Mouse (Mus musculus) adipocyte (in vitro differentiated cells): ENCODE measurements around the gene Gm21985.
"Not testable (repeated sequence)": the region's sequence is repeated elsewhere in the genome, so short reads cannot be mapped to it uniquely, and the experiment has no call there.

Source experiments
- DNase-seq: peaks from one replicate; pipeline ENCODE4 v3.0.0-alpha.2; 2016; ENCODE audit warnings: low spot score

Gene Gm21985

GRCm38 (mm10) chr2:112265448-112266241, 469 bp upstream of the Gm21985 start, which contains the start of gene Slc12a6:
Gene Slc12a6, plus strand, starts transcription at chr2:112265825.
- peak; percentile 88 for DNase-seq

DNA sequence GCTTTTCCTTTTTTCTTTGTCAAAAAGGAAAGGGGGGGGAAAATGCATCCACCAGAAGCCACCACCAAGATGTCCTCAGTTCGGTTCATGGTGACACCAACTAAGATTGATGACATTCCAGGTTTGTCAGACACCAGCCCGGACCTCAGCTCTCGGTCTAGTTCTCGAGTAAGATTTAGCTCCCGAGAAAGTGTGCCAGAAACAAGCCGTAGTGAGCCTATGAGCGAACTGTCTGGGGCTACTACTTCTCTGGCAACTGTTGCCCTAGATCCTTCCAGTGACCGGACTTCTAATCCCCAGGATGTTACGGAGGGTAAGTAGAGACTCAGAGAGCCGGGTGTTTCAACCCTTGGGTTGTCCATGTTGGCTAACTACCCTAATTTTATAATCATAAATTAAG, 666 bp downstream of the Gm21985 start:
- DNase-seq: peak; percentile 26

DNA sequence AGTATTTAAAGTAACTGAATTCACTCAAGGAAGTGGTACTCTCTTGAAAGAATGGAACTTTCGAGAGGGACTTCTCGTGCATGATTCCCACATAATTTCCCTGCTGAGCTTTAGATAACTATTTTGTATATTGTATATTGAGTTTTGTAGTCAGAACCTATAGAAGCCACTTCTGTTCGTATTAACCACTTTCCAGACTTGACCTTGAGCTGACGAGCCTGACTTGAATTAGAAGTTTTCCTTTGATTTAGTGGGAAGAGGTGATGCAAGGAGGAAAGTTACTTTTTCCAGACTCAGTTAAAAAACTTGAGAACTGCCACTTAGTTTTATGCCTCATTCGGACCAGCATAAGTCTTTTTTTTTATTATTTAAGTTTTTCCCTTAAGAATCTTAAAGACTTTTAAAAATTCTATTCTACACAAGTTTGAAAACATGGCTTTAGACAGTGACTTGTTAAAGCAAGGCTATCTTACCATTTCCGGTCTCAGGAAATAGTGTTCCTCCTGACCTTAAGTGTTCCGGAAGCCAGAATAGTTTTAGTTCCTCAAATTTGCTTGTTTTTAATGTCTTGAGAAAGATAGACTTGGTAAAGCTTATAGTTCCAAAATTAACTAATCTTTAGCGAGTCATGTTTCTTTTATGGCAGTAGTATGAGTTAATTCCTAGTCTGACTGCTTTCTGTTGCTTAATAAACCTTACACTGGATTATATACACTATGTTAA, 1.6 kb downstream of the Gm21985 start:
- no peak for DNase-seq

GRCm38 (mm10) chr2:112270011-112270410, 3.9 kb downstream of the Gm21985 start:
- no peak for DNase-seq

GRCm38 (mm10) chr2:112272909-112273308, 6.8 kb downstream of the Gm21985 start:
- DNase-seq: no peak

- no peak for DNase-seq
Observed at GRCm38 (mm10) chr2:112273474-112273873, 7.4 kb downstream of the Gm21985 start.

DNA sequence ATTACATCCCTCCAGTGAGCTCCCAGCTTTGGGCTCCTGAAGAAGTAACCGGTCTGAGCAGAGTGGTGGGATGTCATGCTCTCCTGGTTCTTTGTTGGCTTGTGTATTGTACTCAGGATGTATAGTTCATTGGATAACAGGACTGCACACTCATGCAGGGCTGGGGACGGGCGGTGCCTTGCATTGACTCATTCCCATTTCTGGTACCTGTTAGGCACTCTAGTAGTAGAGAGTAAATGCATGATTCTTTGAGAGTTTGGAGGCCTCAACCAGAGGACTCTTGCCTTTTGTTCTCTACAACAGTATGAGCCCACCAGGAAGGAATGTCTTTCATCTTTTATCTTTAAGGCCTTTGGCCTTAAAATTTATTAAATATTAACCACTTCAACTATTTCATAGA, 10.8 kb downstream of the Gm21985 start:
- DNase-seq: no peak

- no peak for DNase-seq
Observed at GRCm38 (mm10) chr2:112282846-112283245, 16.7 kb downstream of the Gm21985 start.

- DNase-seq: no peak
Observed at GRCm38 (mm10) chr2:112284363-112285030, 18.4 kb downstream of the Gm21985 start.

GRCm38 (mm10) chr2:112285031-112285390, 18.9 kb downstream of the Gm21985 start:
- DNase-seq: no peak

GRCm38 (mm10) chr2:112286062-112286461, 19.9 kb downstream of the Gm21985 start:
- DNase-seq: not testable (repeated sequence)

DNA sequence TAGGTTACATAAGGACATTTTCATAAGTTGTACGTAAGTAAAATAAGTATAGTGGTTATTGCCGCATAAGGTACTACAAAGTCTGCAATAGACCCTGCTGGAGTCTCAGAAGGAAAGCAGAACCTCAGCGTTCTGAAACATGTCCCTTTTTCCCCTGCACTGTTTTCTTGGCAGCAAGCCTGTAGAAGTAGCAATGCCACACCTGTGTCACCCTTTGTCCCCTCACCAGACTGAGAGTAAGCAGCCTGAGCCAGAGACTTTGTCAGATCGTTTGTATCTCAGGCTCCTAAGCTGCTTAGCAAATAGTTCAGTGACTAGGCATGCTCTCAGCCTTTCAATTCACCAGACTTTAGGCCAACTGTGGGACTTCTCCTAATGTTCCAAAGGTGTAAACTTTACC, 20.9 kb downstream of the Gm21985 start:
- DNase-seq: no peak

- no peak for DNase-seq
Observed at GRCm38 (mm10) chr2:112289507-112289906, 23.4 kb downstream of the Gm21985 start.

GRCm38 (mm10) chr2:112292823-112293222, 26.7 kb downstream of the Gm21985 start:
- no peak for DNase-seq

DNA sequence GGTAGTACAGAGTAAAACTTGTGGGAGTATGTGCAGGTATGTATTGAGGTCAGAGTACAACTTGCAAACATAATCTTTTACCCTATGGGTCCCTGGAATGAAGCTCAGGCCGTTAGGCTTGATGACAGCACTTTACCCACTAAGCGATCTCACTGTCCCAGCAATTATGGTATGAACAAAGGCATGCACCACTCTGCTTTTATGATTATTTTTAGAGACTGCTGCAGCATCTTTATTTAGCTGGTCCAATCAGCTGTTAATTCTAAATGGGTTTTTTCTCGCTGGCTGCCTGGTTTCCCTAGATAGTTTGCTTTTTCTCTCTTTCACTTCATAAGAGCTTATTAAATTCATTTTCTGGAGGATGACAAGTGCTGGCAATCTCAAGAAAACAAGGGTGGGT, 30.1 kb downstream of the Gm21985 start:
- no peak for DNase-seq

DNA sequence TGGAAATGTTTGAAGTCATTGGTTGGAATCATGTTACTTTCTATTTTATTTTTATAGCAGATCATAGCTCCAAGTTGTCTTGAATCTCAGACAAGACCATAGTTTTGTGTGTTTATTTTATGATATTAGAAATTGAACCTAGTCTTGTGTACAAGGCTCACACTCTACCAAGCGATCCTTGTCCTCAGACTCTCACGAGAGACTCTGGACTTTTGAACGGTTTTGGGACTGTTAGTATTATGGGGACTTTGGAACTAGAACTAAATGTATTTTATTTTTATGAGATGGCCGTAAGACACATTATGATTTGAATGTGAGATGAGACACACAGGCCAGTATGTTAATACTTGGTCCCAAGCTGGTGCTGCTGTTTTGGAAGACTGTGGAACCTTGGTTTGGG, 32.1 kb downstream of the Gm21985 start:
- DNase-seq: no peak

DNA sequence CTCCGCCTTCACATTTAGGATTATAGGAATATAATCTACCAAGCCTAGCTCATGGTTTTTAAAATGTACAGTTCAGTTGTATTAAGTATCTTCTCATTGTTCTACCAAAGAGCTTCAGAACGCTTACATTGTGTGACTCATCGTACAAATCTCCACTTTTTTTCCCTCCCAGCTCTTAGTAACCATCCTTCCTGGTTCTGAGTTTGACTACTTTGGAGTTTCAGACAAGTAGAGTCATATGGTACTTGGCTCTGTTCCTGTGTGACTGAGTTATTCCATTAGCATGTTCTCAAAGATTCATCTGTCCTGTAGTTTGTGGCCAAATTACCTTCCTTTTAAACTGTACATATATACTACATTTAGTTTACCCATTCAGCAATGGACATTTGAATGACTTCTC, 42.6 kb downstream of the Gm21985 start:
- no peak for DNase-seq

DNA sequence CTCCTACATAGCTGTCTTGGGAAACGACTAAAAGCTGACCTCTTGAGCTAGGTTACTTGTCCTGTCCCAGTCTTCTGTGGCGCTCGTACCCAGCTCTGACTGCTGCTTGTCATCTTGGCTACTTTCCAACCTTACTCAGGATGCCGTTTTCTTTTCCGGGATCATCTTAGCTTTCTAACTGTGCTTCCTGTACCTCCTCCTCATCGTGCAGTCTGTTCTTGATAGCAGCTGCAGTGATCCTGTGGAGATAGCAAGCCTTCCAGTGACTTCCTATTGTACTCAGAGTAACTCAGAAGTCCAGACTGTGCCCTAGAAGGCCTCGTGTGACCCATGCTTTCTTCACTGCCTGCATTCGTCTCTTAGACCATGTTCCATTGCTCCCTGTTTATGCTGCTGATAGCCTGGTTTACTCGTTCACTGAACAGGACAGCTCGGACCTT, 43.1 kb downstream of the Gm21985 start:
- DNase-seq: peak; percentile 11

- DNase-seq: no peak
Observed at GRCm38 (mm10) chr2:112315638-112316037, 49.5 kb downstream of the Gm21985 start.

GRCm38 (mm10) chr2:112318227-112318626, 52.1 kb downstream of the Gm21985 start:
- DNase-seq: no peak

GRCm38 (mm10) chr2:112318905-112319304, 52.8 kb downstream of the Gm21985 start:
- peak; percentile 61 for DNase-seq

DNA sequence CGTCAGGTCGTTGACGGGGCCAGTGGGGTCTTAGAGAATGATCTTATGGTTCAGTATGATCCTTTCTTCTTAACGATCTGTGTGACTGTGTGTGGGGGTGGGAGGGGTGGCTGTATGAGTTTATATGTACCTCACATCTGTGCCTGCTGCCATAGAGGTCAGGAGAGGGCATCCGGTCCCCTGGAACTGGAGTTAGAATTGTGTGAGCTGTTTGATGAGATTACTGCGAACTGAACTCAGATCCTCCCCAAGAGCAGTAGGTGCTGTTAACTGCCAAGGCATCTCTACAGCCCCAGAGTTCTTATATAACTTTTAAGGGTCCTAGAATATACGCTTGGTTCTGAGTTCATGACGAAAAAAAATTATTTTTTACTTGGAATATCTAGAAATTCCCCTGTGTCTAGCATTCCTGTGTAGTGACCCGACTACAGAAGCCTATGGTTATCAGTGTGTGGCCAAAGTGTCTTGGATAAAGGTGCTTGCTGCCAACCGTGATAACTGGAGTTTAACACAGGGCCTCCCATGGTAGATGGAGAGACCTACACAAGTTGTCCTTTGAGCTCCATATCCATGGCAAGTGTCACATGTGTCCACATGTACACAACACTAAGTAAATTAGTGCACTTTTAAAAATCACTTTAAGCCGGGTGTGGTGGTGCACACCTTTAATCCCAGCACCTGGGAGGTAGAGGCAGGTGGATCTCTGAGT, 62.1 kb downstream of the Gm21985 start:
- no peak for DNase-seq
